In genomic region chr6:111610396-111610795, GRCm38 (mm10) we compare ENCODE assay signal across 25 mouse cellular contexts.
DNase-seq lines count a peak whose midpoint lies in the region; ATAC-seq lines count a peak whose summit lies in the region.
"Had no signal": no experiment of that assay in that cellular context is flagged by ENCODE, and none has a peak within 500 bp of the region (broad histone marks: within the 10 kb centered on the region; RNA-seq: fewer than 3 reads in every experiment).

No protein-coding gene starts in this region.

- no peaks in the 10 kb centered on the region for H3K4me1 ChIP-seq in midbrain, embryonic 11.5 days (ENCODE audit: control insufficient read depth, insufficient read depth, low read length)

- no peak for DNase-seq in frontal cortex, postnatal 14 days (ENCODE audit: low spot score in 2 of 2)
- DNase-seq in ES-CJ7 (ENCODE audit: low read depth, low spot score) (peak; percentile 50), R1 (ENCODE audit: low read depth, low spot score) (peak; percentile 74), ZHBTc4 (ENCODE audit: low read depth, low spot score) (peak; percentile 56)
- DNase-seq in right cerebral cortex, postnatal 36 days (ENCODE audit: low spot score in 2 of 2): no peak
- DNase-seq in midbrain, embryonic 11.5 days (ENCODE audit: low spot score, missing footprints): no peak
- no peak for DNase-seq in cerebellum, postnatal 25 days
- DNase-seq: adrenal gland, adult 2 months; adrenal gland, adult 8-10 months; adrenal gland, postnatal 10 days; adrenal gland, postnatal 14 days; adrenal gland, postnatal 25 days; adrenal gland, postnatal 36 days; B cell, adult 2 months; cerebellum, adult 11 months; cerebellum, adult 11-12 months; cerebellum, adult 18-20 months; cerebellum, adult 2 months; cerebellum, adult 8-10 months had no signal

- ATAC-seq in frontal cortex, adult (ENCODE audit: low TSS enrichment): peak; percentile 13; the same call in 1 of the 2 replicates
- no peak for ATAC-seq in midbrain, embryonic 11.5 days (ENCODE audit: low FRiP score)
- ATAC-seq: activated CD4-positive, CD25-positive, alpha-beta regulatory T cell, adult 4 months; CD4-positive, CD25-positive, alpha-beta regulatory T cell, adult 4 months; Patski had no signal

- no peaks in the 10 kb centered on the region for H3K9me3 ChIP-seq in midbrain, embryonic 11.5 days (ENCODE audit: control insufficient read depth, low read length)

- no peak overlapping the region for H3K9ac ChIP-seq in midbrain, embryonic 11.5 days (ENCODE audit: low read length)

- 82% methylated on average over 3 of the region's 3 CpGs for WGBS in midbrain, embryonic 11.5 days

- no peak overlapping the region for H3K27ac ChIP-seq in midbrain, embryonic 11.5 days (ENCODE audit: low read depth, low read length)

- H3K36me3 ChIP-seq in midbrain, embryonic 11.5 days (ENCODE audit: control insufficient read depth, insufficient read depth, low read length): no peaks in the 10 kb centered on the region
- H3K36me3 ChIP-seq: G1E had no signal

- no peak overlapping the region for H3K4me3 ChIP-seq in midbrain, embryonic 11.5 days (ENCODE audit: low read depth, low read length)

- no peak overlapping the region for H3K4me2 ChIP-seq in midbrain, embryonic 11.5 days

- H3K27me3 ChIP-seq in midbrain, embryonic 11.5 days (ENCODE audit: control insufficient read depth, insufficient read depth, low read length): no peaks in the 10 kb centered on the region
- H3K27me3 ChIP-seq: CH12.LX, Patski had no signal

Comparison
In these comparisons a context has a peak if more than half of its experiments do, and no peak if none do; other contexts are left out.
1. DNase-seq: peak in ES-CJ7 (single experiment), R1 (single experiment) and ZHBTc4 (single experiment); none in frontal cortex, postnatal 14 days (0 of 2), right cerebral cortex, postnatal 36 days (0 of 2), midbrain, embryonic 11.5 days (single experiment) and cerebellum, postnatal 25 days (0 of 2).